Mouse (Mus musculus) layer of hippocampus, adult 2 months (tissue): Measurements from ENCODE around the gene Ilf3. TPM values are rescaled to one million over a fixed set of nuclear protein-coding genes. Genes with fewer than 3 reads are reported as not detected.

Experiments used
- DNase-seq, 2 experiments: peaks; one replicate each; pipeline ENCODE4 v3.0.0; 2022; ENCODE audit warnings: low spot score in 2 of 2
- H3K27ac ChIP-seq: fragments of 200-600 bp; 2 replicates; pipeline ENCODE4 v1.8.1; 2022
- H3K4me3 ChIP-seq: fragments of 200-600 bp; 2 replicates; pipeline ENCODE4 v1.8.1; 2022; ENCODE audit warnings: mild to moderate bottlenecking
- CTCF ChIP-seq: fragments of 200-600 bp; conservative IDR thresholded peaks from 2 replicates; pipeline ENCODE4 v1.8.1; 2022; ENCODE audit warnings: antibody characterized with exemption, mild to moderate bottlenecking, moderate library complexity
- total RNA-seq, 2 experiments: library from RNA; stranded (reverse); gene quantifications; 2 replicates each; pipeline ENCODE4 v1.2.3; 2021

The Ilf3 gene
- total RNA-seq, 2 experiments from 2014 or later: 106 to 108 TPM

DNA sequence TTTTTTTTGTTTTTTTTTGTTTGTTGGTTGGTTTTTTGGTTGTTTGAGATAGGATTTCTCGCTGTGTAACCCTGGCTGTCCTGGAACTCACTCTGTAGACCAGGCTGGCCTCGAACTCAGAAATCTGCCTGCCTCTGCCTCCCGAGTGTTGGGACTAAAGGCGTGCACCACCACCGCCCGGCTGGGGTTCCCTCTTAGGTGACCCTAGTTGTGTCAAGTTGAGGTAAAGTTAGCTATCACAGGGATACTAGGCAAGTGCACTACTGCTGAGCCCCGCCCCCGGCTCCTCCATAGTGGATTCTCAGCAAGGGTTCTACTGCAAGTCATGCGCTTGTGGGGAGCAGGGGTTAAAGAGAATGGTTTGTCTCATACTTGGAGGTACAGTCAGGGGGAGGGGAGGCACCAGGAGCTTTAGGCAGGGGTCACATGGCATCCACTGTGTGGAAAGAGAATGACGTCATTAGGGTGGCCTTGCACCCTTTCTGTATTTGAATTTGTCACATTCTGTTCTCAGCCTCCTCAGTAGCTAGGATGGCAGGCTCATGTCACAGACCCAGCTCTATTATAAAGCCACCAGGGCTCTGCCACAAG, 37.9 kb upstream of the Ilf3 start:
- no peak for DNase-seq
- no peak overlapping the region; the same call in 1 of the 2 replicates for H3K27ac ChIP-seq
- no peak for TF ChIP-seq CTCF
- no peak overlapping the region for H3K4me3 ChIP-seq

DNA sequence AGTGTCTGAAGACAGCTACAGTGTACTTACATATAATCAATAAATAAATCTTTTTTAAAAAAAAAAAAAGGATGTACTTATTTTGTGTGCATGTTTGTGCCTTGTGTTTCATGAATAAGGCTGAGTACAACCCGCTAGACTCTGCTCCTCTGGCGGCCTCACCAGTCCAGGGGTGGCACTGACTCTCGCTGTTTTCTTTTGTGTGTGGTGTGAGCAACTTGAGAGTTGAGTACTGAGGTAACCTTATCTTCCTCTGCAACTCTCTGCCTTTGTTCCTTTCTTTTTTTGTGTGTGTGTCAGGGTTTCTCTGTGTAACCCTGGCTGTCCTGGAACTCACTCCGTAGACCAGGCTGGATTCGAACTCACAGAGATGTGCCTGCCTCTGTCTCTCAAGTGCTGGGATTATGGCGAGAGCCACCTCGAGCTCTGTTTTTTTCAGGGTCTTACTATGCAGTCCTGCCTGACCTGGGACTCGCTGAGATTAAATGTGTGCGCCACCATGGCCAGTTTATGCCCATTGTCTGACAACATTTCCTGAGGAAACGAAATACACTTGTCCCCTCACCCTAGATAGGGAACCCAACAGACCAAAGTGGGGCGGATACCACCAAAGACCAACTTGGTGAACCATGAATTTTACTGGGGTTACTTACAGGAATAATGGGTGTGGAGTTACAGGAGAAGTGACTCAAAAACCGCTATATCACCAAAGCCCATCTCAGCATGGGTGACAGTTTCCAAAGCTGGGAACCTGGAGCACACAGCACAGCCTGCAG, 36.1 kb upstream of the Ilf3 start:
- Histone ChIP-seq H3K4me3 (no peak overlapping the region), H3K27ac (no peak overlapping the region)
- TF ChIP-seq CTCF: no peak
- DNase-seq: no peak

DNA sequence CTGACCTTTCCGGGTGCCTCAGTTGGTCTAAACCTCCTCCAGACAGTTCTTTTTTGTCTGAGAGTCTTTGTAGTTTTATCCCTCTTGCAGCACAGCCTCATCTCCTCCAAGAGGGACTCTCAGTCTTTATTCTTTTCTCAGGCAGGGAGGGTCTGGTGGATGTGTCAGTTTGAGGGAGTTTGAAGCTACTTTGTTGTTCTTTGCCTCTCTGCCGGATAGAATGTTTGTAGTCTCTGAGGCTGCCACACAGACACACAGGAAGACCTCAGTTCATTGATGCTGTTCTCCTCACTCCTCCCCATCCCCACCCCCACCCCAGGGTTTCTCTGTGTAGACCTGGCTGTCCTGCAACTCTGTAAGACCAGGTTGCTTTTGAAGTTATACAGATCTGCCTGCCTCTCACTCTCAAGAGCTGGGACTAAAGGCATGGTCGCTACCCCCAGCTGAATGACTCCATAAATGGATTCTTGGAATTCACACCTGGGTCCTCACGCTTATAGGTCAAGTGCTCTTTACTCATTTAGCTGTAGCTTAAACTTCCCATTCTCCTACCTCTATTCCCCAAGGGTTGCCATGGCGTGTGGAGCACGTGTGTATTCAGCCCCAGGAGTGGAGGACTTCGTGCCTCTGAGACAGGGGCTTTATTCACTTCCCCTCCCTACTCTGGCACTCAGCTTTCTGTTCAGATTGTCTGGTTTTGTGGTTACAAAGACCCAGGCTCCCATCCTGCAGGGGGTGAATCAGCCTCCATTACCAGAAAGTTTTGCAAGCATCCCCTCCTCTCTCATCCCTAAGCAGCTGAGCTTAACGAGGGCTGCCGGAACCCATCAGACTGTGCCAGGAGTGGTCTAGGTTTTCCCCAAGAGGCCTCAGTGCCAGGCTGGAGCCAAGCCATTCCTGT, 35.3 kb upstream of the Ilf3 start:
- no peak for DNase-seq
- Histone ChIP-seq H3K4me3 (no peak overlapping the region), H3K27ac (no peak overlapping the region)
- no peak for TF ChIP-seq CTCF

DNA sequence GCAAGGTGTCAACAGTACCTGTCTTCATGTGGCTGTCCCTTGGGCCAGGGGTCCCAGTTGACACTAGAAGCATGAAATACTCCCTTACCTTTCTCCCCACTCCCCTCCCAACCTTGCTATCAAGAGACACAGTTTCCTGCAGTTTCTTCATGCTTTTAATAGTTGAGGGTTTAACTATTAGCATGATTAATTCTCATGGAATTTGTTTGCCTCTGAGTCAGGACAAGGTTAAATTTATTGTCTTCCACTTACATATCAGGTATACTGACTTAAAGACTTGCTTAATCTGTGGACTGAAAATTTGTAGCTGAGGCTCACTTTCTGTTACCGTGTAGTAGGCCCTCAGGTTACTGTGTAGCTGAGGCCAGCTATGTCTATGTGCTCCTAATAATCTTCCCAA, 34.1 kb upstream of the Ilf3 start:
- DNase-seq: no peak
- no peak overlapping the region for H3K4me3 ChIP-seq
- H3K27ac ChIP-seq: no peak overlapping the region
- no peak for TF ChIP-seq CTCF

DNA sequence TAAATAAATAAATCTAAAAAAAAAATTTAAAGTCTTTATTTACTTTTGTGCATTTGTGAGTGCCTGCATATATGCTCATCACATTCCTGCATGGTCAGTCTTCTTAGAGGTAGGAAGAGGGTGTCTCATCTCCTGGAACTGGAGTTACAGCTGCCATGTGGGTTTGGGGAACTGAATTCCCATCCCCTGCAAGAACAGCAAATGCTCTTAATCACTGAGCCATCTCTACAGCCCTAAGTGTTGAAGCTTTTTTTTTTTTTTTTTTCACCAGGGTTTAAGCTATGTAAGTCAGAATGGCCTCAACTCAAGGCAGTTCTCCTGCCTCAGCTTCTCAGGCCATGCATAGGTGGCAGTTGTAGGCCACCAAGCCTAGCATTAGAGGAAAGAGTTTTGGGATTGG, 32.9 kb upstream of the Ilf3 start:
- no peak overlapping the region for H3K4me3 ChIP-seq
- H3K27ac ChIP-seq: no peak overlapping the region
- DNase-seq: no peak
- TF ChIP-seq CTCF: no peak

DNA sequence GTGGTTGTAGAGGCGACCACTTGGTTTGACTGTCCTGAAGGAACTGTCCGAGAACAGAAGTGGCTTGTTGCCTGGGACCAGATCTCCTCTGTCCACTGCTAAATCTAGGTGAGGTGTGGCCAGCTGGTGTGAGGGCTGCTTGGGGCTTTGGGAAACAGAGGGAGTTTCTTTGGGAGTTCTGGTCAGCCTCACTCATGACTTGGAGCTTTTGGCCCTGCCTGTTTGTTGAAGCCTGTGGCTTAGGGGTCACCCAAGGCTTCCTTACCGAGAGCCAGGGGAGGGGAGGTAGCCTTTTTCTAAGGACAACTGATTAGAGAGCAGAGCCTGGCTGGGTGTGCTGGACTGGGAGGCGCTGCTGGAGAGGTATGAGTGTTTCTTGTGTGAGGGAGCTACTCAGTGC, 32.3 kb upstream of the Ilf3 start:
- Histone ChIP-seq H3K27ac (no peak overlapping the region), H3K4me3 (no peak overlapping the region)
- TF ChIP-seq CTCF: no peak
- no peak for DNase-seq

DNA sequence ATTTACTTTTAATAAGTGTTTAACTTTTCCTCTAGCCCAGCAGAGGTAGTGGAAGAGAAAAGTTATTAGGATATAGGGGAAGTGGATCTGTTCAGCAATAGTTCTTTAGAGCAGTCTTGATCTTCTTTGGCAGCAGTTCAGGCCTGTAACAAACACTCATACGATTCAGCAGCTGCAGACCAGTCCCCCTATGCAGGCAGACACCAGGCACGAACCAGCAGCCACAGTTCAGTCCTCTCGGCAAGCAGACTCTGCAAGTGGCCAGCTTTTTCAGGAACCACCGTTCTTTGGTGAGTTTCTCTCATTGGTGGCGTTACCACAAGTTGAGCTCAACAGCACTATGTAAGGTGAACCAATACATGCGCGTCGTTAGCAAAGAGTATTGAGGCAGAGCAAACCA, 31.2 kb upstream of the Ilf3 start:
- TF ChIP-seq CTCF: no peak
- Histone ChIP-seq H3K4me3 (no peak overlapping the region), H3K27ac (no peak overlapping the region)
- no peak for DNase-seq

DNA sequence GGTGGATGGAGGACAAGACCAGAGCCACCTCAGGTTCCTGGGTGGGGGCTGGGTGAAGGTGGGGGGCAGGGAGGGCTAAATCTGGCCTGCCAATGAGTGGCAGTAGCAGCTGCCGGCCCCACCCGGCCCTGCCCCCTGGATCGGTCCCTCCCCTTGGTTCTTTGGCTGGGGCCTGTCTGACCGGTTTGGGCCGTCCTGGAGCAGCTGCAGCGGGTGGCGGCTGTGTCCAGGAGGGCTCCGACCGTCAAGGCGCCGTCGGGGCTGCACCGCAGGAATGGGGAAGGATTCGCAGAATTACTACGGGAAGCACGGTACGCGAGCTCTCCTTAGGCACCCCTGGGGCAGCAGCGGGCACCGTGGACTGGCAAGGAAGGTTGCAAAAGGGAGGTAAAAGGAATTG, 30.0 kb upstream of the Ilf3 start:
- no peak for DNase-seq
- TF ChIP-seq CTCF: no peak
- no peak overlapping the region for H3K4me3 ChIP-seq
- H3K27ac ChIP-seq: no peak overlapping the region

DNA sequence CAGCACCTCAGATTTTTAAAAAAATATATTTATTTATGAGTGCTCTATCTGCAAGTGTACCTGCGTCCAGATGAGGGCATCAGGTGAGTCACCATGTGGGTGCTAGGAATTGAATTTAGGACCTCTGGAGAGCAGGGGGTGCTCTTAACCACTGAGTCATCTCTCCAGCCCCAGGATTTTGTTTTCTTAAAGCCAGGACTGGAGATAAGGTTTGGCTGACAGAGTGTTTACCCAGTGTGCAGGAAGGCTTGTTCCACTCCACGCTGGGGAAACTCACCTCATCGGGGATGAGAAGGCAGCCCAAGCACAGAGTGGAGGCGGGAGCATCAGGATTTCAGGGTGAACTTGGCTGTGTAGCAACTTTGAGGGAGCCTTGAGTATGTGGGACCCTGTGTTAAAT, 27.3 kb upstream of the Ilf3 start:
- TF ChIP-seq CTCF: no peak
- Histone ChIP-seq H3K27ac (no peak overlapping the region), H3K4me3 (no peak overlapping the region)
- no peak for DNase-seq

DNA sequence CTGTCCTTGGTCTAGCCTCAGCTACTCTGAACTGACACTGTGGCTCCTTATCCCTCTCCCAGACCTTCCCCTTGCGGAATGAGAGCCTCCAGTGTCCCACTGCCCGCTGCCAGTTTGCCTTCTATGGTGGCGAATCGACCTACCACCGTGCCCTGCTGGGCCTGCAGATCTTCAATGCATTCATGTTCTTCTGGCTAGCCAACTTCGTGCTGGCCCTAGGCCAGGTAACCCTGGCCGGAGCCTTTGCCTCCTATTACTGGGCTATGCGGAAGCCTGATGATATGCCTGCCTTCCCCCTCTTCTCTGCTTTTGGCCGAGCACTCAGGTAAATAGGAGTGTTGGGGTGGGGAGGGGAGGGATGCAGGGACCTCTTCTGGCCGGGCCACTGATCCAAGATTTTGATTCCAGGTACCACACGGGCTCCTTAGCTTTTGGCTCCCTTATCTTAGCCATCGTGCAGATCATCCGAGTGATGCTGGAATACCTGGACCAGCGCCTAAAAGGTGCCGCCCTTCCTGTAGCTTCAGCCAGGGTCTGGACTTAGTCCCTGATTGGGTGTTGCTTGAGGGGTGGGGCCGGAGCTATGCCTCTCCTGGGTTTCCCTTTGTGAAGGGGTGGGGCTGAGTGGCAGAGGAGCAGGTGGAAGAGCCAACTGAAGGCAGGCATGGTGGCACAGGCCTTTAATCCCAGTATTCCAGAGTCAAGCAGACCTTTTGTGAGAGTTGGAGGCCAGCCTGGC, 20.9 kb upstream of the Ilf3 start:
- DNase-seq: no peak
- H3K4me3 ChIP-seq: no peak overlapping the region
- H3K27ac ChIP-seq: no peak overlapping the region
- TF ChIP-seq CTCF: no peak

DNA sequence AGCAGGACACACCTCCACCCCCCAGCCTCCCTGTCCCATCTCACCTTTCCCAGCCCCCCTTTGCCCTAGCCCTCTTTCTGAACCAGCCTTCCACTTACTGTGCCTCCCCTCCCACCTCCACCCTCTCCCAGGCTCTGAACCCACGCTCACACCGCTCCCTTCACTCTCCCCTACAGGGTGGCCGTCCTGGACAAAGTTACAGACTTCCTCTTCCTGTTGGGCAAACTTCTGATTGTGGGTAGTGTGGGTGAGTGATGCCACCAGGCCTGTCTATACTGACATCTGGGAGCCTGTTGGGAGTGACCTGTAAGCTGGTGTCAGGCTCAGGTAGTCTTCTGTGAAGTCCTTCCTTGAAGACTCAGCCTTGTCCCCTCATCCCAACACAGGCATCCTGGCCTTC, 19.5 kb upstream of the Ilf3 start:
- no peak for DNase-seq
- H3K4me3 ChIP-seq: no peak overlapping the region
- H3K27ac ChIP-seq: no peak overlapping the region
- TF ChIP-seq CTCF: no peak

DNA sequence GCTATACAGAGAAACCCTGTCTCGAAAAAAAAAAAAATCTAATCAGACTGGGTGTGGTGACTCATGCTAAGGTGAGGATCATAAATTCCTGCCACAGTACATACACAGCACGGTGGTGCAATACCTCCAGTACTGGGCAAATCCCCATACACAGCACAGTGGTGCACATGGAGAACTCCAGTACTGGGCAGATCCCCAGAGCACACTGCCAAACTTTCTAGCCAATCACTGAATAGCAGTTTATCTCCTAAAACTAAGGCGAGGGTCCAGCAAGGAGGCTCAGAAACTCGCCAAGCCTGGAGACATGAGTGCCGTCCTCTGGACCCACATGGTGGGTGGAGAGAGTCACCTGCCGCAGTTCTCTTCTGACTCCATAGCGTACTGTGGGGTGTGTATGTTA, 16.5 kb upstream of the Ilf3 start:
- no peak for TF ChIP-seq CTCF
- no peak for DNase-seq
- Histone ChIP-seq H3K27ac (no peak overlapping the region), H3K4me3 (no peak overlapping the region)
